Mouse (Mus musculus): ENCODE measurements around the gene Macrod2.

Macrod2 gene

DNA sequence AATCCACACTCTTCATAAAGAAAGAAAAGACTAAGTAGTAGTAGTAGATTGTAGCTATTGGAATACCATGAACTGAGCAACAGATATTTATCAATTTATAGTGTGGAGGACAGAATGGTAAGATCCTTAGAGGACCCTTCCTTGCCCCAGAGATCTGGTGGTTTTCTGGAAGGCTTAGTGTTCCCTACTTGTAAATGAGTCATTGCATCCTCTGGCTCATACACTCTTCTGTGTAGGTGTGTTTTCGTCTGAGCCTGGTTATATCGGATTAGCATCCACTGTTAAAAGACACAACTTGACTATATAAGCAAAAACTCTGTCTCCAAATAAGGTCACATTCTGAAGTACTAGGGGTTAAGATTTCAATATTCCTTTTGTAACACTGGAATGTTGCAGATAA is 905.9 kb downstream of the Macrod2 start:
- DNase-seq (ENCODE audit: low spot score): no peak

DNA sequence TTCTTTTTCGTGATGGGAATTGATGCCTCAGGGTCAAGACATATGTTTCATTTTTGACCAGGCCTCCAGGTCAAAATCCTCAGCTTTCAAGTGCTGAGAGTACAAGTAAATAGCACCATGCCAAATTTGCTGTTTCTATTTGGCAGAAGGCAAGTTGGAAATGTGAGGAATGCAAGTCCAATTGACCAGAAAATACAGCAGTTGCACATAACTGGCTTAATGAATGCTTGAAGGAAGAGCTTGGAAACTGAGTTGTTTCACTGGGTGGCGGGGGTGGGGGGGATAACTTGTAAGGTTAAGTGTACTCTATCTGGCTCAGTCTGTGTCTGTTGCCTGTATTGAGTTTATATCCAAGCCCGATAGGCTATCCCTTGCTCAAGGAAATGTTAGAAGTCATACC is 913.3 kb downstream of the Macrod2 start:
- no peak for DNase-seq (ENCODE audit: low spot score)

DNA sequence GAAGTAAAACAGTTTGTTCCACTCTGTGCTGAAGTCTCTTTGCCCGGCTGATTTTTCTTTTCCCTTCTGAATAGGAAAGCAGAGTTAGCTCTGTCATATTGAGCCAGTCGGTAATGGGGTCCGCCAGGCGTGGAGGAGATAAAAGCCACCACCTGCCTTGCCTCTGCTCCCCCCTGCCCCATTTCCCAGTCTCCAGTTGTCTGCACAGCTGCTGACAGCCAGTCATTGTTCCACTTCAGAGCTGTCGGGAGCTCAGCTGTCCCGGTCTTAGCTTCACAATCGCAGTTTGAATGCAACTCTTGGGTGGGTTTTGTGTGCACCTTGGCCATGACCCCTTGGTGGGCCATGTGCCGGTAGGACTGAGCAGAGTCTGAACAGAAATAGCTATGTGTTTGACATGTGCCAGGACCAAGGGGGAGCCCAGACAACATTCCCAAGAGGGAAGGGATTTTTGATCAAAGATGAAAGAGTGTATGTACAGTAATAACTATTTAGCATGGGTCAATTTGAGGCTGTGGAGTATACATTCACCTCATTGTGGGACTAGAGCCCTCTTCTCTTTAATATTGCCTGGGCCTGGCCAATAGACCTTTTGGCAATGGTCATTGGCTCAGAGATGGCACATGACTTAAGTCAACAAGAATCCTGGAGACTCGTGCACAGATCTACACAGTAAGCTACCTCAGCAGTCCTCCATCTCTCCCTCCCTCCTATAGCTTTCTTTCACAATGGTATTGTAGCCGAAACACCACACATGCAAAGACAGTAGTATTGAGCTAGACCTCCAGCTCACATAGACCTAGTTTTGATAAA is 917.2 kb downstream of the Macrod2 start:
- DNase-seq (ENCODE audit: low spot score): no peak

DNA sequence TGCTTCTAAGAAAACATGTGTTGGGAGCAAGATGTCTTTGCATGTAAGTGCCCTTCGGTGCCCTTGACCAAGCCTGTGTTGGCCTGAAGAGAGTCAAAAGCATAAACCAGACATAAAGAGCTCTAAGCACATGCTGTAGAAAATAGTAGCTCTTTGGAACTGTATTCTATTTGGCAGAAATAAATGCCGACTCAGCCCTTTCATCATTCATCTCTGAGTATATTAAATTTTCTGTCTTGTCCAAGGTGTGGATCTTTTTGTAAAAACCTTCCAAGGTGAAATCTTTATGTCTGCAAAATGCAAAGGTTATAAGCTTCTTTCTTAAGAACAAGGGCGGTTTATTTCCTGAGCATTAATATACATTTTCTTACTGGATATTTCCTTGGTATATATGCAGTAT is 920.2 kb downstream of the Macrod2 start:
- no peak for DNase-seq (ENCODE audit: low spot score)

DNA sequence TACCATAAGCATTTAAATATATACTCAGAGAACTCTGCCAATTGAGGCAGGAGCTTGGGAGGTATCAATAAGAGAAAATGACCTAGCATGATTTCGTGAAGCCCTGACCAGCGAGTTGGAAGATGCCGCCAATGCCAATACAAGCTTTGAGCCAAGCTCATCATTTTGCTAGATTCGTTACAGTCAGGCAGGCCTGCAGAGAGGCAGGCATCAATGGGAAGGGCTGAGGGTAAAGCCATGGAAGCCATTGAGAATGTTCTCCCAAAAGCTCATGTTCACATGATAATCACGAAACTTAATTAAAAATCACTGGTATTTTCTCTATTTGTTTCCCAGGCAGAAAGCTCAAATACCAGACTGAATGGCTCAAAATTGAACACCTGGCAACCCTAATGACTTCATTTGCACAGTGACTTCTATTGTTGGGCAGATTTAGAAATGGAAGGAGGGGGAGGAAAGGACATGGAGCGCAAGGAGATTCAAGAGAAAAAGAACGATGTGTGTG is 928.9 kb downstream of the Macrod2 start:
- DNase-seq (ENCODE audit: low spot score): no peak

DNA sequence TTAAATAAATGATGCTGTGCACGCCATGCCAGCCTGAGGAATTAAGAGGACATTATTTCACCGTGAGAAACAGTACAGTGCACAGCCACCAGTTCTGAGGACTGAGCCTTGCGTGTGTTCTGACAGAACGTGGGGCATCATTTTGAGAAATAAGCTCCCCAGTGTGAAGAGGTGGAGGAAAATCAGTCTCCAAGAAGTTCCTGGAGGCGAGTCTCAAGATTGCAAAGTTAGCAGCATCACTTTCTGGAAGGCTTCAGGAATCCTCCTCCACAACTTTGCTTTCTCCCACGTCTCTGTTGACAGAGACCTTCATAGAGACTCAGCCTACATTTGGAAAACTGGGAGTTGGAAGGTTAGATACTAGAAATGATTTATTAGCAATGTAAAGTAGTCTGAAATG is 932.2 kb downstream of the Macrod2 start:
- no peak for DNase-seq (ENCODE audit: low spot score)

DNA sequence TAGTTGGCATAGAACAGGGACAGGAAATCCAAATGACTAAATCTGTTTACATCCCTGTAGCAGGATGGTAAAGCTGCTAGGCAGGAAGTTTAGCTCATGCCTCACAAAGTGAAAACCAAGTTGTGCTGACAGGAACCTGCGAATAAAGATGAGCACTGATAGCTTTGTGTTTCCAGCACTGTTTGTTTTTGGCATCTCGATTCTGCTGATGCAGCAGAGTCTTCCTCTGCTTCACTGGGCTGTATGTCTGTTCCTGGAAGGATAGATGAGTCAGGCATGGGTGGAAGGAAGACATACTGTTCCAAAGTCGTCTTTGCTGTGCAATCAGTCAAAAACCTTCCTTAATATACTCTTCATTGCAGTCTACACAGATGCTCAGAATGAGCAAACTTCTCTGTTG is 942.6 kb downstream of the Macrod2 start:
- DNase-seq (ENCODE audit: low spot score): no peak

DNA sequence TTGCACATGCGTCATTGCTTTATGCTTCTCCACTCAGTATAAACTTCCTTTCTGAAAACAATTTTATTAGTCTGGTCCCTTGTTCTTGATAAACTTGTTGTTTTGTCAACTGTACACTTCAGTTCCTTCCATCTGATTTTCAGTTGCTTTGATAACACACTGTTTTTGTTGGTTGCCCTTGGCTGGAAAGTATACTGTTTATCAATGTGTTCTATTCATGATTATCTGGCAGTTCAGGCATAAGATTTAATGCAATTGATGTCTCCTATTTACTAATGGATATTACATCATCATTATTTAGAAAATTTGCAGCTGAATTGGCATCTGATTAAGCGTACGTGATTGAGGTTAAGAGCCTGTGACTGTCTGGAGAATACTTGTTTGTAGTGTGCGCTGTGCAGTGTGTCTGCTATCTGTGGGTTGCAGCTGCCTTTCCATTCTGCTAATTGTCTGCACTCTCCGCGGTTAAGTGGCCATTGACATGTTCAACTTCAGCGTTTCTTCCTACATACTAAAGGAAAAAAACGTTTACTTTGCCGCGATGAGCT is 949.0 kb downstream of the Macrod2 start:
- no peak for DNase-seq (ENCODE audit: low spot score)

DNA sequence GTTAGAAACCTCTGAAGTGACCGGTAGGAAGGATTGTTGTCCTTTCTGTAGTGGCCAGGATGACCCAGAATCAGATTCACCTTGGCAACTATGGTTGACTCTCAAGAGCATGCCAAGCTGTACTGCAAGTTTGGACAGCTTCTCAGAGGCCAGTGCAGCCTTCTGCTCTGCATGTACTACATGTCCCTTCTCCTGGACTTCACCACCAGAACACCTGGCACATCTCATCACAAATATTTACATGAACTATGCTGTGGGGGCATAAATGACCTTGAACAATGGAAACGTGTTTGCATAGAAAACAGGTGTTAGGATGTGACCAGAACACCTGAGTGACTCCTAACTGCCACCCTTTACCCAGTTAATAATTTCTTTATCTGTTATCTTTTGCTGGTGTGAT is 957.5 kb downstream of the Macrod2 start:
- no peak for DNase-seq (ENCODE audit: low spot score)

DNA sequence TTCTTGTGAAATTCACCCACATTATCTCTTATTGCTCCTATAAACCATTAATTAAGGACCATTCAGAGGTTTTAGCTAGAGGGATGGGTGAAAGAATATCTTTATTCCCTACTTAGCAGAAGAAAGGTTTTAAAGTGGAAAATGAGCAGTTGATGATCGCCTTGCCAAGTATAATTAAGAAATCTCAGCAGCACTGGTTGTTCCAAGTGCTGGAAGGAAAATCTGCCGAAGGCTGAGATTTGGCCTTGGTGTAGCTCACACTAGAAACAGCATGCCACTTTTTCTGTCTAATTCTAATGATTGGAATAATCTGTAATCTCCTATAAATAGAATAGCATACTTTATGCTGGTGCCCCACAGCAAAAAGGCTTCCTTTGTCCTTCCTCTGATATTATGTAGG is 993.5 kb downstream of the Macrod2 start:
- no peak for DNase-seq (ENCODE audit: low spot score)

DNA sequence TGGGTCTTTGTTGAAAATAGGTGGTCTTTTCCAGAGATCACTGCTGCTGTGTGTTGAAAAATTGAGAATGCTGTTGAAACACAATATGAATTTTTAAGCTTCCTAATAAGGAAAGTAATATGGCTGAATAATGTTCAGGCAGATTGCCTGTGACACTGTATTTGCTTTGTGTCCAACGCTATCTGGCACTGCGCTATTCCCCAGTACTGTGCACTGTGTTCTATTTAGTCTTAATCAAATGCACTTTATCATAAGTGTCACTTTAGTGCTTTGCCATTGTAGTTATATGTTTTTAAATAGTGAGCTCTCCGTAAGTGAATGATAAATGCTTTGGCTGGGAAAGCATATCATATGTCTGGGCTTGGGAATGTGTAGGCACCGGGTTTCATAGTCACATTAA is 996.1 kb downstream of the Macrod2 start:
- no peak for DNase-seq (ENCODE audit: low spot score)

DNA sequence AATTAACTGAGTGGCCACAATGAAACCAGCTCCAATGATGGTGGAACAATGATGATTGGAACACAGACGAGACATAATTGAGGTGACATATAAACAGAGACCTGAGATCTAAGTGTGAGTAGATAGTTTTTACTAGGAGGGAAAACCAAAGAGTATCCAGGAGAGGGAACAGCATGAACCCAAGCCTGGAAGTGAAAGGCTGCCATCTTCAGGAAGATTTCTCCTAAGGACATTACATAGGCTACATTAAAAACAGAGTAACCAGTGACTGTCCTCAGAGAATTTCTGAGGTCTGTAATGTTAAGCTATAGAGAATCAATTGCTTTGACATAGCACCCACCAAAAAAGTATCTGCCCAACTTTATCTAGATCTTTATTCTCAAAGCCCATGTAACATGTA is 999.7 kb downstream of the Macrod2 start:
- DNase-seq (ENCODE audit: low spot score): no peak

DNA sequence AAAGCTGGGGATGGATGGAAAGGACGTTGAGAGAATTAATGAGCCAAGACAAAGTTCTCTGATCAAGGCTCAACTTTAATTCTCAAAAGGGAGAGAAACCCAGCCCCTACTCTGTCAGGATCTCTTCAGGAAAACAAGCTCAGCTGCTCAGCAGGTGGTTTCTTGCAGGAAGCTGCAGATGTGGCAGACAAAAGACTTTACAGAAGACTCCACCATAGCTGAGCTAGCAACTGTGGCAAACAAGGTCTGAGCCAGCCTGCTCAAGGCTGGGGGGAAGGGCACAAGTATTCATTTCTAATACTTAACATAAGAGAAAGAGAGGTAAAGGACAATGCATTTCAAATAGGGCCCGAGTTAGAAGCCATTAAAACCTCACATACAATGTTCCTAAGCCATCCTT is 1013.7 kb downstream of the Macrod2 start:
- DNase-seq (ENCODE audit: low spot score): no peak

DNA sequence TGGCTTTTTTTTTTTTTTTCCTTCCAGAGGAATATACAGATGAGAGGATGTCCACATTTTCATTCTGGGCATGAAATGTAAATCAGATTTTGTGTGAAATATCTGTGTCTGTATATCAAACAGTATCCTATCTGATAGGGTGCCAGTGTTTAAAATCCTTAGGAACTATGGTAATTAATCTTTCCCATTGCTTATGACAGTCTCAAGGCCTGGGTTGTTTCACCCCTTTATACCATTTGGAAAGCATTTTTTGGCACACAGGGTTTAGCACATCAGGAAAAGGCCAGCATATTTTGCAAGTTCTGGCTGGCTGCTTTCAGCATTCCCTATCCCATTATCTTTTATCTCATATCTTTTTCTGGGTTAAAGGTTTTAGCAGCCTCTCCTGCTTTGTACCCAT is 1021.3 kb downstream of the Macrod2 start:
- no peak for DNase-seq (ENCODE audit: low spot score)

DNA sequence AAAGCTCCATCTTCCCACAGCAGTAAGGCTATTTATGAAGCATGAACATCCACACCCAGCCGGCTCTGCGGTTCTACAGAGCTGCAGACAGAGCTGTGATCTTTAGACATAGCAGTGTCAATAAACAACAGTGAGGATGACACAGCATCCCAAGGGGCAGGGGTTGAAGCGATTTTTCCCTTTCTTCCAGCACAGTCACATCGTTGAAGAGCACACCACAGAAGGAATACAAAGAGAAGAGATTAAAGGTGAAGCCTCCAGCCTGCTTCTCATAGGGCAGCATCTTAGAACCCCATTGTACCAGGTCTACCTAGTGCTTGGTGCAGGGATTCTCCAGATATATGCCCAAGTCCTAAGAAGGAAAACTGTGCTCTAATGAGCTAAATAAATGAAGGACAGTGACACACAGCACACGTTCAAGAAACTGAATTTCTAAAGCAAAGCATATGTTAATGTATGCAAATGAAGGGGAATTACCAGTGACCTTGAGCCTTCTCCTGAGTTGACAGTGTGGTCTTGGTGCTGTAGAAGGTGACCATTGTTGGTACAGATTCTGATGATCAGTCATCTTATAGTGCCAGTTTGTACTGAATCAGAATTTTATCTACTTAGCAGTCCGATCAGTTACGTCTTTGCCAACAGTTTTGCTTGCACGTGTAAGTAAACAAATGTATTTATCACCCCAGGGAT is 1021.9 kb downstream of the Macrod2 start:
- no peak for DNase-seq (ENCODE audit: low spot score)

DNA sequence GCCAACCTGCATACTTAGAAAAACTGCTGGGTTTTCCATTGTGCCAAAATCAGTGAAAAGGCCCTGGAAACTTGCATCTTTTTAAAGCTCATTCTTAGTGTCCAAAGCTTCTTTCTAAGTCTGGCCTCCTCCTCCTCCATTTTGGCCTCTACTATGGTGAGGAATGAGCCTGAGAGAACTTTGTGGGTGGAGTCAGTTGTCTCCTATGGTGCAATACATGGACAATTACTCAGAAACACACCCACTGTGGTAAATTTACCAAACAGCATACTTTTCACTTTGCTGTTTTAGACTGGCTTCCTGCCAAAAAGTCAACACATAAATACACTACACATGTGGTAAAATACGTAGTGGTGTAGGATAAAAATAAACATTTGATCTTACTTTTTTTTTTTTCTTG is 1024.7 kb downstream of the Macrod2 start:
- no peak for DNase-seq (ENCODE audit: low spot score)

DNA sequence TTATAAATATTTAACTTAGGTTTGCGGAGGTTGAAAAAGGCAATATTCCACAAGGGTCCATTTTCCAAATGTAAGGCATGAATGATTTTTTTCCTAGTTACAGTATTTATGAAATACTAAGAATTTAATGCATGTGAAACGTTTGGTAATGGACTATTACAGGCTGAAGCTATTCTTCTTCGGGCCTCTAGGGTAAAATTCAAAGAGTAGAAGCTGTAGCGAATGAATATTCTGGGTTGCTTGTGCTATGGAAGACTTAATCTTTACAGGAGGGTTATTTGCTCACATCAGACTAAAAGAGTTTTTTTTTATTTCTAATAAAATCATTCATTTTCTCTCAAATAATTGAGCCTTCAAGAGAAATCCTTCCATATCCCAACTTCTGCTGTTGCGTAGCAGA is 1039.0 kb downstream of the Macrod2 start:
- no peak for DNase-seq (ENCODE audit: low spot score)

DNA sequence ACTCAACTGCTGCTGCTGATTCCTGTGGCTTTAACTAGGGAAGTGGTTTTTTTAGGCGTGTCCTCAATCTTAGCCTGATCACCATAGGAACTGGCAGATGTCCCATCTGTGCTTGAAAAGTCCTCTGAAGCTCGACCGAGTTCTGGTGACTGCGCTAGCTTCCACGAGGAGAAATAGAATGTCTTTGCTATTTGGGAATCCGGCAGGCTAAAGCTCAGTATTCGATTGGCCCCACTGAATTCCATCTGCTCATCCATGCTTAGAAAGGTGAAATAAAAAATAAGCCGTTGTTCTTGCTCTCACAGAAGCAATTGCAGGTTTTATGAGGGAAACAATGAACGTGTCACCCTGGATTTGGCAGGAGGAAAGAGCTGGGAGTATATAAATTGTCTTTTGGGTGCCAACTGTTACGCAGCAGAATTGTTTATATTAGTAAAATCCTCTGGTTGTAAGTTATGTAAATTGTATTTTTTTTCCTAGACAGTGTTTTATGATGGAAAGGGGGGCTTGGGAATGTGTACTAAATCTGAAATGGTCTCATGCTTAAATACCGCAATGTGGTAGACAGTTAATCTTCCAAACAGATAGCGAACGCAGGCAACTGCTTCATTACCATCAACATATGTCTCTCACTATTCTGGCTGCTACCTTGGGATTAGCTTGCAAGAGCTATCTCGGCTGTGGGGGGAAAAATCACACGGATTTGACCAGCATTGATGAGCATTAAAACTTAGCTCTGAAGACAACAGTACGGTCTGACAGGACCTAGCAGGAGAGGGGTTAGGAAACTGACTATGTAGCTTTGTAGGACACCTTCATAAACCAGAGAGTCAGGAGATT is 1039.8 kb downstream of the Macrod2 start:
- DNase-seq (ENCODE audit: low spot score): no peak

DNA sequence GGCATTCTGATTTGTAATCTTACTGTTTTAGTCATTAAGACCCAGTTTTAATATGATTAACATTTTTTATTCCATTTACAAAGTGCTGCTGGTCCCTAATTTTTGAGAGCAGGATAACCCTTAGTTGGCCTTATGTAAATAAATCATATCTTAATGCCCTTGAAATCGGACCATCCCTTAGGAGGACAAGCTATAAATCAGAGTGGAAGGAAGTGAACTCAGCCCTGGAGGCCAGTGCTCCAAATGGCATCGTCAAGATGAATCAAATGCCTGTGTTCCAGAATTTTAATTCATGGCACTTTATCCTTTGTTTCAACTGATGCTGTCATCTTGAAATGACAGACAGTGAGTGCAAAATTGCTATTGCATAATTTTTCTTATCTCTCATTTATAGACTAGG is 1046.8 kb downstream of the Macrod2 start:
- no peak for DNase-seq (ENCODE audit: low spot score)

DNA sequence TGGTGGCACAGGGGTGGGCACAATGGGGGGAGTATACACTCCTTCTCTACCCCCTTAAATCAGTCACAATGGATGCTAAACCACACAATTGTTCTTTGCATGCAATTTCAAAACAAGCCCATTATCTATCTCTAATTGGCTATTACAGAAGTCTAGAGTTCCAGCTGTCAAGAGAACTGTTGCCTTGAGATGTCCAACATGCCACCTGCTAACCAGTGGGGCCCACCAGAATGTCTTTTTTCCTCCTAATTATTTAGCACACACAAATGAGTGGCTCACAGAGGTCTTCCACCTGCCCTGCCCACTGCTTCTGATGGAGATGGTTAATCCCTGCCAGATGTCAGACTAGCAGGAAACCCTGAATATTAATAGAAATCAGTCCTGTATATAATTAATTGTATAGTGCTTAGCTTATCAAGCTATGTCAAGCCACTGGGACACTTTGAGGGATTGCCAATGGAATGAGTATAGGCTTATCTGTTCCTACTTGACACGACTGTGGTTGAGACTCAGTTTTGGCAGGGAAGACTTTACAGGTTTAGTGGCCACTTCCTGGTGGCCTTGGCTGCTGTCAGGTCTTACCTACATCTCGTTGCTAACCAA is 1054.1 kb downstream of the Macrod2 start:
- no peak for DNase-seq (ENCODE audit: low spot score)

DNA sequence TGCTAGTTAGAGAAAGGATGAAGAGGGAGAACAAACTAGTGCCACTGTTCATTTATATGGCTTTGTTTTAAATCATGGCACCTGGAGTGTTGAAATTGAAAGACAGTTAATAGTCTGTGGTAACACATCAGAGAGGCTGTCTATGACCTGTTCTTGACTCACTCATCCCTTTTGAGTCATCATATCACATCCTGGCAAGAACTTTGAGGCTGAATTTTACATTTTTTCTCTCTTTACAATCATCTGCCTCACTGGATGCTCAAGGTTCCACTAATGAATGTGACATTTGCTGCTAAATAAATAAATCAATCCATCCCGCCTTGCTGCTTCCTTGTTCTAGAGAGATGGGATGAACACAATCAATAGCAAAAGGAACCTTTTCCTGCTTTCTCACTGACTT is 1068.8 kb downstream of the Macrod2 start:
- no peak for DNase-seq (ENCODE audit: low spot score)

DNA sequence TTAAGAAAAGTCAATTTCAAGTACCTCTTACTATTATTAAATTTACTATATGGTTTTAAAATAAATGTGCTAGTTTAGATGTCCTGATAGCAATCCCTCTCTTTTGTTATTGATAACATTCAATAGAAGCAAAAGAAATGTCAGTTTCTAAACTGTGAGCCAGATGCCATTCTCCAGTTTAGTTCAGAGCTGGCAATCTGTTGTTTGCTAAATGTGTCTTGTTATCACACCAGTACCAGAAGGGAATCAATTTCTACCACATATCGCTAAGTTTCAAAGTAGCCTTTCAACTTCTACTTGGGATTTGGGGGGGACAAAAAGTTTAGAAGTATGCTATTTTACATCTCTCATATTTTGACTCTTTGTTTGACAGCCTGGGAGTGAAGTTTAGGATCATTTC is 1077.7 kb downstream of the Macrod2 start:
- DNase-seq (ENCODE audit: low spot score): no peak
